Mouse (Mus musculus): Measurements from ENCODE around the gene Trim63.

Trim63 gene

GRCm38 (mm10) chr4:134371316-134371855 lies 56.5 kb downstream of the Trim63 start:
- DNase-seq, result no peak

GRCm38 (mm10) chr4:134372294-134372747 lies 57.4 kb downstream of the Trim63 start:
- peak; percentile 82 for DNase-seq

GRCm38 (mm10) chr4:134373295-134373694 lies 58.4 kb downstream of the Trim63 start:
- no peak for DNase-seq

- no peak for DNase-seq
Measured at GRCm38 (mm10) chr4:134374306-134374705, 59.4 kb downstream of the Trim63 start.

GRCm38 (mm10) chr4:134378089-134378615 lies 63.2 kb downstream of the Trim63 start:
- DNase-seq, result no peak

Measured in kidney, adult 18-20 months (tissue).